Mouse (Mus musculus) ES-Bruce4 (cell line): ENCODE data around the gene Map3k14. TPM values are rescaled to one million over a fixed set of nuclear protein-coding genes. Genes with fewer than 3 reads are reported as not detected.

Source experiments
- H3K27ac ChIP-seq: 2 replicates; pipeline ENCODE4 v1.5.1; 2012; ENCODE audit warnings: low read length, inconsistent platforms; ENCODE audit not compliant: insufficient read depth
- H3K27me3 ChIP-seq: 2 replicates; pipeline ENCODE4 v1.6.1; 2012; ENCODE audit warnings: mild to moderate bottlenecking, low read length, inconsistent platforms; ENCODE audit not compliant: control insufficient read depth, poor library complexity, insufficient read depth, severe bottlenecking
- H3K36me3 ChIP-seq: 2 replicates; pipeline ENCODE4 v1.6.1; 2012; ENCODE audit warnings: inconsistent platforms, mild to moderate bottlenecking, low read length, moderate library complexity; ENCODE audit not compliant: control insufficient read depth, poor library complexity, insufficient read depth, severe bottlenecking
- H3K4me1 ChIP-seq: one replicate; pipeline ENCODE4 v1.8.1; 2011; ENCODE audit warnings: low read length; ENCODE audit not compliant: control insufficient read depth, insufficient read depth
- H3K4me3 ChIP-seq: 2 replicates; pipeline ENCODE4 v1.5.1; 2011; ENCODE audit warnings: low read depth, mild to moderate bottlenecking, low read length
- H3K9ac ChIP-seq: 2 replicates; pipeline ENCODE4 v1.6.1; 2012; ENCODE audit warnings: low read depth, mild to moderate bottlenecking, inconsistent platforms; ENCODE audit not compliant: poor library complexity, severe bottlenecking
- H3K9me3 ChIP-seq: replicated peaks from 2 replicates; pipeline ENCODE4 v1.6.1; 2012; ENCODE audit warnings: mild to moderate bottlenecking, low read length, inconsistent platforms; ENCODE audit not compliant: control insufficient read depth, poor library complexity, insufficient read depth, severe bottlenecking
- CTCF ChIP-seq: IDR thresholded peaks from one replicate; pipeline ENCODE4 v1.8.1; 2011; ENCODE audit warnings: low read depth, low read length
- EP300 ChIP-seq: IDR thresholded peaks from 2 replicates; pipeline ENCODE4 v1.6.1; 2011; ENCODE audit warnings: low read depth, low read length; ENCODE audit not compliant: insufficient read depth
- POLR2A ChIP-seq: IDR thresholded peaks from one replicate; pipeline ENCODE4 v1.8.1; 2011; ENCODE audit warnings: low read length; ENCODE audit not compliant: insufficient read depth
- polyA plus RNA-seq: library from polyadenylated mRNA; stranded (reverse); fragments of >200 nt; gene quantifications from 2 replicates; pipeline ENCODE4 v1.2.4, GENCODE M21; 2011; ENCODE audit warnings: low read depth; ENCODE audit not compliant: missing spikeins, insufficient read depth, insufficient read length

Gene Map3k14
- polyA plus RNA-seq, 1 experiment: 2.2 TPM

GRCm38 (mm10) chr11:103266729-103267345 lies 435 bp downstream of the Map3k14 start:
- Histone ChIP-seq H3K4me3 (peak overlapping the region; percentile 92), H3K9me3 (no peaks in the 10 kb centered on the region), H3K27me3 (no peaks in the 10 kb centered on the region), H3K4me1 (no peaks in the 10 kb centered on the region), H3K9ac (peak overlapping the region; percentile 75), H3K27ac (no peak overlapping the region), H3K36me3 (no peaks in the 10 kb centered on the region)
- TF ChIP-seq EP300 (no peak), POLR2A (no peak), CTCF (no peak)

- Histone ChIP-seq H3K36me3 (no peaks in the 10 kb centered on the region), H3K4me1 (no peaks in the 10 kb centered on the region)
Observed at GRCm38 (mm10) chr11:103265856-103266255, 1.4 kb downstream of the Map3k14 start.

GRCm38 (mm10) chr11:103265211-103265610 lies 2.1 kb downstream of the Map3k14 start:
- no peak for TF ChIP-seq POLR2A
- TF ChIP-seq EP300: no peak
- TF ChIP-seq CTCF: no peak
- Histone ChIP-seq H3K27me3 (no peaks in the 10 kb centered on the region), H3K9me3 (no peaks in the 10 kb centered on the region), H3K36me3 (no peaks in the 10 kb centered on the region), H3K4me1 (no peaks in the 10 kb centered on the region), H3K27ac (no peak overlapping the region), H3K9ac (no peak overlapping the region), H3K4me3 (no peak overlapping the region)

More at GRCm38 (mm10) chr11:103265856-103266255, 1.4 kb downstream of the Map3k14 start:
- Histone ChIP-seq H3K9me3 (no peaks in the 10 kb centered on the region), H3K9ac (no peak overlapping the region), H3K4me3 (no peak overlapping the region), H3K27me3 (no peaks in the 10 kb centered on the region), H3K27ac (no peak overlapping the region)
- TF ChIP-seq CTCF: no peak
- TF ChIP-seq EP300: no peak
- no peak for TF ChIP-seq POLR2A

GRCm38 (mm10) chr11:103264427-103265005 lies 2.8 kb downstream of the Map3k14 start:
- no peaks in the 10 kb centered on the region for H3K27me3 ChIP-seq
- no peaks in the 10 kb centered on the region for H3K4me1 ChIP-seq
- TF ChIP-seq EP300 (no peak), CTCF (no peak), POLR2A (no peak)
- H3K9me3 ChIP-seq: no peaks in the 10 kb centered on the region
- no peaks in the 10 kb centered on the region for H3K36me3 ChIP-seq
- no peak overlapping the region for H3K9ac ChIP-seq
- no peak overlapping the region for H3K27ac ChIP-seq
- no peak overlapping the region for H3K4me3 ChIP-seq

GRCm38 (mm10) chr11:103263551-103263950 lies 3.7 kb downstream of the Map3k14 start:
- Histone ChIP-seq H3K4me1 (no peaks in the 10 kb centered on the region), H3K27me3 (no peaks in the 10 kb centered on the region), H3K9me3 (no peaks in the 10 kb centered on the region), H3K27ac (no peak overlapping the region), H3K4me3 (no peak overlapping the region), H3K36me3 (no peaks in the 10 kb centered on the region), H3K9ac (no peak overlapping the region)
- TF ChIP-seq POLR2A (no peak), EP300 (no peak), CTCF (no peak)
